Mouse (Mus musculus) lung, embryonic 16.5 days (tissue): Measurements from ENCODE around the gene Tbc1d30. TPM values are rescaled to one million over a fixed set of nuclear protein-coding genes. Genes with fewer than 3 reads are reported as not detected.

ENCODE experiments used
- ATAC-seq: fragments of 200-750 bp; cut with Nextera tagmentation; 2 replicates; pipeline ENCODE4 v1.8.0; 2017; ENCODE audit warnings: low read depth, mild to moderate bottlenecking, moderate library complexity
- H3K27ac ChIP-seq: fragments of 300-500 bp; sonication (generic); 2 replicates; pipeline ENCODE4 v1.5.1; 2014; ENCODE audit warnings: mild to moderate bottlenecking, control low read depth, low read length
- H3K27me3 ChIP-seq: fragments of 300-500 bp; sonication (generic); 2 replicates; pipeline ENCODE4 v1.6.1; 2014; ENCODE audit warnings: low read depth, low read length, mixed read lengths; ENCODE audit not compliant: control insufficient read depth, insufficient read depth
- H3K36me3 ChIP-seq: fragments of 300-500 bp; sonication (generic); 2 replicates; pipeline ENCODE4 v1.6.1; 2014; ENCODE audit warnings: low read length; ENCODE audit not compliant: control insufficient read depth, insufficient read depth
- H3K4me1 ChIP-seq: fragments of 300-500 bp; sonication (generic); replicated peaks from 2 replicates; pipeline ENCODE4 v1.6.1; 2014; ENCODE audit warnings: low read length, mixed read lengths; ENCODE audit not compliant: control insufficient read depth, insufficient read depth
- H3K4me2 ChIP-seq: fragments of 300-500 bp; sonication (generic); 2 replicates; pipeline ENCODE4 v1.6.1; 2014; ENCODE audit warnings: low read depth, low read length, control low read depth
- H3K4me3 ChIP-seq: fragments of 300-500 bp; sonication (generic); 2 replicates; pipeline ENCODE4 v1.5.1; 2014; ENCODE audit warnings: mild to moderate bottlenecking, low read length, control low read depth
- H3K9ac ChIP-seq: fragments of 300-500 bp; sonication (generic); 2 replicates; pipeline ENCODE4 v1.6.1; 2014; ENCODE audit warnings: low read length, control low read depth
- H3K9me3 ChIP-seq: fragments of 300-500 bp; sonication (generic); 2 replicates; pipeline ENCODE4 v1.6.1; 2016; ENCODE audit warnings: low read length; ENCODE audit not compliant: control insufficient read depth
- WGBS: fragments of 180-500 bp; shearing (Covaris S2); extraction: QIAGEN DNeasy Blood & Tissue Kit; methylation state at CpG from one replicate; pipeline ENCODE4 v1.1.7; 2014; 5-methylcytosine and 5-hydroxymethylcytosine counted together
- polyA plus RNA-seq: library from polyadenylated mRNA; unstranded; fragments of >200 nt; fragmentation: Nextera tagmentation; extraction: Ambion mirVana; gene quantifications from 2 replicates; pipeline ENCODE4 v1.2.1, GENCODE M21; 2015

The Tbc1d30 gene
- polyA plus RNA-seq, 1 experiment from 2014 or later: 2.8 TPM

- Histone ChIP-seq H3K4me1 (no peaks in the 10 kb centered on the region), H3K27ac (no peak overlapping the region), H3K36me3 (no peaks in the 10 kb centered on the region), H3K4me2 (no peak overlapping the region), H3K9ac (no peak overlapping the region), H3K4me3 (no peak overlapping the region), H3K27me3 (no peaks in the 10 kb centered on the region), H3K9me3 (no peaks in the 10 kb centered on the region)
- peak; percentile 26; the same call in 1 of the 2 replicates for ATAC-seq
- 74% methylated on average over 10 of the region's 10 CpGs for WGBS
Measured at GRCm38 (mm10) chr10:121291272-121291917, 59.7 kb downstream of the Tbc1d30 start.

DNA sequence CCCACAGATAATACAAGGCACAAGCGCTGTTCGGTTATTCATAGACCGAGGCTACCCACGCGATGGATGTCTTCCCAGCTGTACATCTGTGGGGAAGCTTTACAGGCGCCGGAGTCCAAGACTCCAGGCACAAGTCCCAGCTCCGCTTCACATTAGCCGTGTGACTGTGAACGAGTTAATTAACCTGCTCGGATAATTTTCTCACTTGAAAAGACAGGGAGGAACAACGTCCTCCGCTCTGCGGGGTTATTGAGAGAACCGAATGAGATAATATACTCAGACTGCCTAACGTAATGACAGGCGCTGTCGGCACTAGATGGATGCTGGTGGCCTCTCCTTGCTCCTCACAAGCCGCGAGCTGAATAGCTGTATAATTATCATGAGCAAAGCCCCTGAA lies 60.4 kb downstream of the Tbc1d30 start:
- no peak overlapping the region for H3K4me2 ChIP-seq
- no peaks in the 10 kb centered on the region for H3K36me3 ChIP-seq
- H3K9me3 ChIP-seq: no peaks in the 10 kb centered on the region
- H3K9ac ChIP-seq: no peak overlapping the region
- H3K4me1 ChIP-seq: no peaks in the 10 kb centered on the region
- no peak for ATAC-seq
- 58% methylated on average over 20 of the region's 20 CpGs for WGBS
- no peaks in the 10 kb centered on the region for H3K27me3 ChIP-seq
- no peak overlapping the region for H3K4me3 ChIP-seq
- H3K27ac ChIP-seq: no peak overlapping the region

- no peak overlapping the region for H3K9ac ChIP-seq
- ATAC-seq: no peak; the same call in 1 of the 2 replicates
- no peak overlapping the region for H3K27ac ChIP-seq
- no peaks in the 10 kb centered on the region for H3K9me3 ChIP-seq
- H3K4me3 ChIP-seq: no peak overlapping the region
- no peaks in the 10 kb centered on the region for H3K36me3 ChIP-seq
- no peak overlapping the region for H3K4me2 ChIP-seq
- no peaks in the 10 kb centered on the region for H3K27me3 ChIP-seq
- WGBS: 61% methylated on average over 4 of the region's 4 CpGs
- no peaks in the 10 kb centered on the region for H3K4me1 ChIP-seq
Measured at GRCm38 (mm10) chr10:121289970-121290681, 61.0 kb downstream of the Tbc1d30 start.

- H3K4me2 ChIP-seq: no peak overlapping the region
- no peaks in the 10 kb centered on the region for H3K4me1 ChIP-seq
- no peaks in the 10 kb centered on the region for H3K36me3 ChIP-seq
- H3K27me3 ChIP-seq: no peaks in the 10 kb centered on the region
- H3K27ac ChIP-seq: no peak overlapping the region
- H3K9ac ChIP-seq: no peak overlapping the region
- no peak overlapping the region for H3K4me3 ChIP-seq
- WGBS: 90% methylated on average over 6 of the region's 6 CpGs
- no peak for ATAC-seq
- no peaks in the 10 kb centered on the region for H3K9me3 ChIP-seq
Measured at GRCm38 (mm10) chr10:121282926-121283325, 68.2 kb downstream of the Tbc1d30 start.

GRCm38 (mm10) chr10:121282436-121282835 lies 68.6 kb downstream of the Tbc1d30 start:
- Histone ChIP-seq H3K4me1 (no peaks in the 10 kb centered on the region), H3K27ac (no peak overlapping the region), H3K36me3 (no peaks in the 10 kb centered on the region), H3K9me3 (no peaks in the 10 kb centered on the region), H3K4me3 (no peak overlapping the region), H3K27me3 (no peaks in the 10 kb centered on the region), H3K9ac (no peak overlapping the region), H3K4me2 (no peak overlapping the region)
- ATAC-seq: 0 out of 2 replicates have a peak, but pooled peaks have one; percentile 7
- 67% methylated on average over 11 of the region's 11 CpGs for WGBS

DNA sequence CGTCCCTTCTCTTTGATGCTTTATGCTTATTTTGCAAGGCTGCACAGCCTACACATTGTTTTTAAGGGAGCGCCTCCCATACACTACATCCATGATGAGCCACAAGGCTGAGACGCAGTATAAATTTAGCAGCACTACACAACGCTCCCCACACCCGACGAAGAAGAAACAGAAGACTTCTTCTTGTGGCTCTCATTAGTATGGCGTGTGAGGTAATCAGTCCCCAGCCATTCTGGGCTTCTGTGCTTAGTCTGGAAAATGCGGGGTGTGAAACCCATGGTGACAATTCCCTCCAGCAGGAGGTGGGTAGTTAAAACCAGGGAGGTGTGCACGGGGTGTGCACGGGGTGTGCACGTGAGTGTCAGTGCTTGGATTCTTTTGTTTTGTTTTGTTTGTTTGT lies 70.1 kb downstream of the Tbc1d30 start:
- Histone ChIP-seq H3K4me2 (no peak overlapping the region), H3K9me3 (no peaks in the 10 kb centered on the region), H3K36me3 (no peaks in the 10 kb centered on the region), H3K9ac (no peak overlapping the region), H3K4me1 (no peaks in the 10 kb centered on the region), H3K27ac (no peak overlapping the region), H3K27me3 (no peaks in the 10 kb centered on the region), H3K4me3 (no peak overlapping the region)
- ATAC-seq: no peak
- WGBS: 88% methylated on average over 11 of the region's 11 CpGs

GRCm38 (mm10) chr10:121277022-121277471 lies 74.0 kb downstream of the Tbc1d30 start:
- Histone ChIP-seq H3K4me3 (no peak overlapping the region), H3K4me2 (no peak overlapping the region; the same call in 1 of the 2 replicates), H3K9me3 (no peaks in the 10 kb centered on the region), H3K36me3 (peaks cover 3% of the 10 kb centered on the region), H3K27ac (no peak overlapping the region), H3K27me3 (no peaks in the 10 kb centered on the region), H3K4me1 (no peaks in the 10 kb centered on the region), H3K9ac (no peak overlapping the region)
- ATAC-seq: peak; percentile 62
- WGBS: 62% methylated on average over 2 of the region's 2 CpGs

DNA sequence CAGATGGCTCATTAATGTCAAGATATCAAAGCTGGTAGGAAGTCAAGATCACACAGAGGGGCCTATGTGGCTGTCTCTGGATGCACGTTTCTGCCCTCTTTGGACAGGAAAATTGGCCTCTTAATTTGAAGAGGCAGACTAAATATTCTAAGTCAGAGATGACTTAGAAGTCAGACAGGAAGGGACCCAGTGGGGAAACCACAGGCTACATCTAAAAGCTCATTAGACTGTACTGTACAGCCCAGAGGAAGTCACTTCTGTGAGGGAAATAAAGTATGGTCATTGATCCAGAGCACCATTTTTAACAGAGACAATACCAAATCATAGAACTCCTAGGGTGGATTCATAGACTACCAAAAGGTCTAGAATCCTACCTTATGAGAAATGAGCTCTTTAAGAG lies 76.1 kb downstream of the Tbc1d30 start:
- no peak for ATAC-seq
- Histone ChIP-seq H3K27me3 (no peaks in the 10 kb centered on the region), H3K9ac (no peak overlapping the region), H3K4me2 (no peak overlapping the region), H3K4me1 (no peaks in the 10 kb centered on the region), H3K4me3 (no peak overlapping the region), H3K27ac (no peak overlapping the region), H3K9me3 (no peaks in the 10 kb centered on the region), H3K36me3 (peaks cover 5% of the 10 kb centered on the region)
- WGBS: 53% methylated on average over 1 of the region's 1 CpGs

- H3K9me3 ChIP-seq: no peaks in the 10 kb centered on the region
- no peak overlapping the region for H3K4me2 ChIP-seq
- no peak overlapping the region for H3K27ac ChIP-seq
- H3K36me3 ChIP-seq: peaks cover 5% of the 10 kb centered on the region
- 79% methylated on average over 8 of the region's 8 CpGs for WGBS
- no peak overlapping the region for H3K4me3 ChIP-seq
- no peaks in the 10 kb centered on the region for H3K4me1 ChIP-seq
- no peak for ATAC-seq
- H3K27me3 ChIP-seq: no peaks in the 10 kb centered on the region
- H3K9ac ChIP-seq: no peak overlapping the region
Measured at GRCm38 (mm10) chr10:121271002-121271401, 80.1 kb downstream of the Tbc1d30 start.
